Mouse (Mus musculus) testis, adult 2 months (tissue): ENCODE data around the gene 4930447C04Rik.

Experiments
- CTCF ChIP-seq: fragments of 200-500 bp; IDR thresholded peaks from 2 replicates; pipeline ENCODE4 v1.5.1; 2012; ENCODE audit warnings: low read depth, mild to moderate bottlenecking, inconsistent platforms, low read length, moderate library complexity; ENCODE audit not compliant: control insufficient read depth, insufficient read depth, insufficient replicate concordance
- POLR2A ChIP-seq: fragments of 200-500 bp; IDR thresholded peaks from 2 replicates; pipeline ENCODE4 v1.6.1; 2012; ENCODE audit warnings: low read depth, mild to moderate bottlenecking, inconsistent platforms, low read length, moderate library complexity; ENCODE audit not compliant: control insufficient read depth

GRCm38 (mm10) chr12:72976172-72976571, 35.6 kb upstream of the 4930447C04Rik start:
- TF ChIP-seq CTCF (no peak), POLR2A (no peak)
